In the genomic region with DNA sequence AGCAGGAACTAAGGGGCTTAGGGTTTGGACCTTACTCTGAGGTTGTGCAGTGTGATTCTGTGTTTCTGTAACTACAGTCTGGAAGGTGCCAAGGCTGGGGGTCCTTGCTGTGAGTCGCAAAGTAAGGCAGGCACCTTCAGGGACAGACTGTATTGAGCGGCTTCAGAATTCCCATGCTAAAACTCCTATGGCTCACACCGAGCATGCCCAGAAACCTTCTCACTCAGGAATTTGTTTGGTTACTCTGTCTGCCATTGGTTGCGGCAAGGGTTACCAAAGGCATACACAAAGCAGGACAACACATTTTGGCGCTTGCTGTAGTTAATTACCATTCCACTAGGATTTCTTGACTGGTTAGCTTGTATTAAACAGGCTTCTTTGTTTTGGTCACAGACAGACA, we compare ENCODE assay signal across 8 mouse cellular contexts. TPM values are rescaled to one million over a fixed set of nuclear protein-coding genes. Genes with fewer than 3 reads are reported as not detected.
DNase-seq lines count a peak whose midpoint lies in the region; ATAC-seq and TF ChIP-seq lines count a peak whose summit lies in the region.

No protein-coding gene starts in this region.

- TF ChIP-seq CTCF in bone marrow macrophage, adult 2 months (IDR thresholded peaks at IDR 0.05; ENCODE audit: low read depth, low read length): no peak
- TF ChIP-seq CTCF in hindbrain, postnatal 0 days (IDR thresholded peaks at IDR 0.05; ENCODE audit: low read depth): no peak
- no peak for TF ChIP-seq CTCF in midbrain, postnatal 0 days (IDR thresholded peaks at IDR 0.05)
- no peak for TF ChIP-seq CTCF in lung, adult 2 months (IDR thresholded peaks at IDR 0.05; ENCODE audit: insufficient read depth, low read length)

- H3K36me3 ChIP-seq in hindbrain, postnatal 0 days (ENCODE audit: insufficient read depth, low read length): no peaks in the 10 kb centered on the region
- no peaks in the 10 kb centered on the region for H3K36me3 ChIP-seq in midbrain, postnatal 0 days (ENCODE audit: insufficient read depth, low read length)

- peak overlapping the region; percentile 42 for H3K4me3 ChIP-seq in bone marrow macrophage, adult 2 months (ENCODE audit: insufficient read depth, low read length)
- peak overlapping the region; percentile 39 for H3K4me3 ChIP-seq in hindbrain, postnatal 0 days (ENCODE audit: low read length)
- peak overlapping the region; percentile 38 for H3K4me3 ChIP-seq in midbrain, postnatal 0 days (ENCODE audit: low read depth, low read length)
- no peak overlapping the region for H3K4me3 ChIP-seq in lung, adult 2 months (replicated peaks; ENCODE audit: extremely low read depth, low read depth, low read length)

- H3K27ac ChIP-seq in bone marrow macrophage, adult 2 months (ENCODE audit: insufficient read depth, low read depth, low read length): peak overlapping the region; percentile 51
- peak overlapping the region; percentile 62; the same call in 1 of the 2 replicates for H3K27ac ChIP-seq in hindbrain, postnatal 0 days
- H3K27ac ChIP-seq in midbrain, postnatal 0 days (ENCODE audit: low read depth, low read length): peak overlapping the region; percentile 14; the same call in 1 of the 2 replicates

- no peaks in the 10 kb centered on the region for H3K9me3 ChIP-seq in hindbrain, postnatal 0 days (ENCODE audit: low read length)
- no peaks in the 10 kb centered on the region for H3K9me3 ChIP-seq in midbrain, postnatal 0 days (ENCODE audit: low read length)

- ATAC-seq in hindbrain, postnatal 0 days: peak; percentile 25; the same call in 1 of the 2 replicates
- no peak for ATAC-seq in midbrain, postnatal 0 days (ENCODE audit: low FRiP score)
- ATAC-seq in inflammation-experienced regulatory T-cells, adult 6 months: no peak

- peak; percentile 59 for DNase-seq in kidney, adult 9 months
- DNase-seq in kidney, adult 11 months: no peak
- peak; percentile 39 for DNase-seq in hindbrain, postnatal 0 days (ENCODE audit: low spot score)
- DNase-seq in midbrain, postnatal 0 days (ENCODE audit: low spot score): no peak
- no peak for DNase-seq in lung, adult 2 months
- no peak for DNase-seq in lung, postnatal 10 days

- H3K9ac ChIP-seq in hindbrain, postnatal 0 days (replicated peaks; ENCODE audit: low read length): peak overlapping the region; percentile 40
- peak overlapping the region; percentile 37; the same call in 1 of the 2 replicates for H3K9ac ChIP-seq in midbrain, postnatal 0 days (replicated peaks; ENCODE audit: low read length, poor library complexity, severe bottlenecking)

- WGBS in hindbrain, postnatal 0 days: 4% methylated on average over 5 of the region's 5 CpGs
- WGBS in midbrain, postnatal 0 days: 5% methylated on average over 5 of the region's 5 CpGs
- WGBS in lung, adult 2 months: 27% methylated on average over 5 of the region's 5 CpGs

- H3K4me2 ChIP-seq in hindbrain, postnatal 0 days (ENCODE audit: low read depth, low read length): peak overlapping the region; percentile 60
- H3K4me2 ChIP-seq in midbrain, postnatal 0 days (ENCODE audit: low read depth, low read length, poor library complexity, severe bottlenecking): peak overlapping the region; percentile 91

- no peak for TF ChIP-seq POLR2A in bone marrow macrophage, adult 2 months (IDR thresholded peaks at IDR 0.05; ENCODE audit: borderline replicate concordance, low read depth, low read length)
- no peak for TF ChIP-seq POLR2A in lung, adult 2 months (IDR thresholded peaks at IDR 0.05; ENCODE audit: borderline replicate concordance, extremely low read depth, low read depth, low read length)

- H3K4me1 ChIP-seq in bone marrow macrophage, adult 2 months (ENCODE audit: control insufficient read depth, insufficient read depth, low read length): peaks cover 57% of the 10 kb centered on the region
- peaks cover 14% of the 10 kb centered on the region for H3K4me1 ChIP-seq in hindbrain, postnatal 0 days (ENCODE audit: insufficient read depth, low read length)
- 0 out of 2 replicates have a peak, but pooled peaks cover 4% of the 10 kb centered on the region for H3K4me1 ChIP-seq in midbrain, postnatal 0 days (ENCODE audit: insufficient read depth, low read length)
- H3K4me1 ChIP-seq in lung, adult 2 months (ENCODE audit: control insufficient read depth, insufficient read depth, low read length): peaks cover 33% of the 10 kb centered on the region

- no peaks in the 10 kb centered on the region for H3K27me3 ChIP-seq in hindbrain, postnatal 0 days (ENCODE audit: insufficient read depth, low read length)
- no peaks in the 10 kb centered on the region for H3K27me3 ChIP-seq in midbrain, postnatal 0 days (ENCODE audit: insufficient read depth, low read length)

RNA-seq across cellular contexts. Expression of gene Tk1, which starts 0.3 kb away (rescaled TPM):
- 56.8 and 70.1 TPM in 2 replicates for polyA plus RNA-seq in bone marrow macrophage, adult 2 months (2012; ENCODE audit: insufficient read depth, insufficient read length, missing spikeins)
- 26.1 and 31.5 TPM in 2 replicates for total RNA-seq in hindbrain, postnatal 0 days (2014; rRNA removed)
- 21.2 and 25.0 TPM in 2 replicates for polyA plus RNA-seq in hindbrain, postnatal 0 days (2015; fragmentation: Nextera tagmentation; extraction: Ambion mirVana)
- 6.3 and 8.8 TPM in 2 replicates for total RNA-seq in midbrain, postnatal 0 days (2014; rRNA removed)
- 6.0 and 6.5 TPM in 2 replicates for polyA plus RNA-seq in midbrain, postnatal 0 days (2015; fragmentation: Nextera tagmentation; extraction: Ambion mirVana)
- polyA plus RNA-seq in inflammation-experienced regulatory T-cells, adult 6 months (2017; shearing (Covaris generic)): 100 to 1,000 TPM in 1 of 3 experiments, 10 to 100 TPM in 2; 27.3 to 126 (median 52.4) TPM
- 7.3 and 11.5 TPM in 2 replicates for polyA plus RNA-seq in lung, adult 2 months (2012; rRNA removed)

RNA-seq across cellular contexts. Expression of gene Afmid, which starts 0.4 kb away (rescaled TPM):
- polyA plus RNA-seq in bone marrow macrophage, adult 2 months (2012; ENCODE audit: insufficient read depth, insufficient read length, missing spikeins): 3.5 and 9.9 TPM in 2 replicates
- 4.8 and 7.5 TPM in 2 replicates for total RNA-seq in hindbrain, postnatal 0 days (2014; rRNA removed)
- polyA plus RNA-seq in hindbrain, postnatal 0 days (2015; fragmentation: Nextera tagmentation; extraction: Ambion mirVana): 7.9 and 9.0 TPM in 2 replicates
- total RNA-seq in midbrain, postnatal 0 days (2014; rRNA removed): 5.1 and 11.1 TPM in 2 replicates
- polyA plus RNA-seq in midbrain, postnatal 0 days (2015; fragmentation: Nextera tagmentation; extraction: Ambion mirVana): 9.1 and 10.4 TPM in 2 replicates
- 10 to 100 TPM; 32.7 to 39.5 (median 35.4) TPM for polyA plus RNA-seq in inflammation-experienced regulatory T-cells, adult 6 months (2017; shearing (Covaris generic))
- 4.3 and 6.0 TPM in 2 replicates for polyA plus RNA-seq in lung, adult 2 months (2012; rRNA removed)

RNA-seq across cellular contexts. Expression of gene Gm20708, which starts 16.7 kb away (rescaled TPM):
- 4.0 and 5.0 TPM in 2 replicates for polyA plus RNA-seq in bone marrow macrophage, adult 2 months (2012; ENCODE audit: insufficient read depth, insufficient read length, missing spikeins)
- total RNA-seq in hindbrain, postnatal 0 days (2014; rRNA removed): 2.6 TPM in 1 of 2 replicates, not detected in the other
- 0.67 and 1.4 TPM in 2 replicates for polyA plus RNA-seq in hindbrain, postnatal 0 days (2015; fragmentation: Nextera tagmentation; extraction: Ambion mirVana)
- 2.4 TPM in 1 of 2 replicates, not detected in the other for total RNA-seq in midbrain, postnatal 0 days (2014; rRNA removed)
- 1.2 and 2.7 TPM in 2 replicates for polyA plus RNA-seq in midbrain, postnatal 0 days (2015; fragmentation: Nextera tagmentation; extraction: Ambion mirVana)
- polyA plus RNA-seq in inflammation-experienced regulatory T-cells, adult 6 months (2017; shearing (Covaris generic)): 1 to 10 TPM; 3.1 to 5.0 (median 4.9) TPM
- 0.06 TPM in 1 of 2 replicates, not detected in the other for polyA plus RNA-seq in lung, adult 2 months (2012; rRNA removed)

RNA-seq across cellular contexts. Expression of gene Syngr2, which starts 16.7 kb away (rescaled TPM):
- 183 and 189 TPM in 2 replicates for polyA plus RNA-seq in bone marrow macrophage, adult 2 months (2012; ENCODE audit: insufficient read depth, insufficient read length, missing spikeins)
- total RNA-seq in hindbrain, postnatal 0 days (2014; rRNA removed): 21.5 and 31.7 TPM in 2 replicates
- polyA plus RNA-seq in hindbrain, postnatal 0 days (2015; fragmentation: Nextera tagmentation; extraction: Ambion mirVana): 17.2 and 18.8 TPM in 2 replicates
- total RNA-seq in midbrain, postnatal 0 days (2014; rRNA removed): 18.8 and 25.3 TPM in 2 replicates
- 14.0 and 14.6 TPM in 2 replicates for polyA plus RNA-seq in midbrain, postnatal 0 days (2015; fragmentation: Nextera tagmentation; extraction: Ambion mirVana)
- polyA plus RNA-seq in inflammation-experienced regulatory T-cells, adult 6 months (2017; shearing (Covaris generic)): 100 to 1,000 TPM in 1 of 3 experiments, 10 to 100 TPM in 2; 86.3 to 118 (median 89.8) TPM
- 180 and 191 TPM in 2 replicates for polyA plus RNA-seq in lung, adult 2 months (2012; rRNA removed)

RNA-seq across cellular contexts. Expression of gene Birc5, which starts 22.9 kb away (rescaled TPM):
- 97.3 and 103 TPM in 2 replicates for polyA plus RNA-seq in bone marrow macrophage, adult 2 months (2012; ENCODE audit: insufficient read depth, insufficient read length, missing spikeins)
- 5.6 and 14.6 TPM in 2 replicates for total RNA-seq in hindbrain, postnatal 0 days (2014; rRNA removed)
- 45.3 and 50.4 TPM in 2 replicates for polyA plus RNA-seq in hindbrain, postnatal 0 days (2015; fragmentation: Nextera tagmentation; extraction: Ambion mirVana)
- total RNA-seq in midbrain, postnatal 0 days (2014; rRNA removed): 3.2 and 6.0 TPM in 2 replicates
- polyA plus RNA-seq in midbrain, postnatal 0 days (2015; fragmentation: Nextera tagmentation; extraction: Ambion mirVana): 13.1 and 13.2 TPM in 2 replicates
- 100 to 1,000 TPM in 1 of 3 experiments, 10 to 100 TPM in 2; 16.8 to 256 (median 23.6) TPM for polyA plus RNA-seq in inflammation-experienced regulatory T-cells, adult 6 months (2017; shearing (Covaris generic))
- 1.4 and 2.5 TPM in 2 replicates for polyA plus RNA-seq in lung, adult 2 months (2012; rRNA removed)

Comparison
In these comparisons a context has a peak if more than half of its experiments do, and no peak if none do; other contexts are left out.
1. DNase-seq: peak in kidney, adult 9 months (single experiment) and hindbrain, postnatal 0 days (single experiment); none in kidney, adult 11 months (single experiment), midbrain, postnatal 0 days (single experiment), lung, adult 2 months (single experiment) and lung, postnatal 10 days (single experiment).
2. Peak in every context shown above with its lines, with median percentiles within 50 percentile points of each other: H3K27ac ChIP-seq.